Mouse (Mus musculus): ENCODE measurements at regions not wholly inside any gene's neighbourhood (a gene's known extent, or its start where the extent isn't known, plus 50 kb on each side); places are given as distances from the start of the nearest gene placed in this dataset.

DNA sequence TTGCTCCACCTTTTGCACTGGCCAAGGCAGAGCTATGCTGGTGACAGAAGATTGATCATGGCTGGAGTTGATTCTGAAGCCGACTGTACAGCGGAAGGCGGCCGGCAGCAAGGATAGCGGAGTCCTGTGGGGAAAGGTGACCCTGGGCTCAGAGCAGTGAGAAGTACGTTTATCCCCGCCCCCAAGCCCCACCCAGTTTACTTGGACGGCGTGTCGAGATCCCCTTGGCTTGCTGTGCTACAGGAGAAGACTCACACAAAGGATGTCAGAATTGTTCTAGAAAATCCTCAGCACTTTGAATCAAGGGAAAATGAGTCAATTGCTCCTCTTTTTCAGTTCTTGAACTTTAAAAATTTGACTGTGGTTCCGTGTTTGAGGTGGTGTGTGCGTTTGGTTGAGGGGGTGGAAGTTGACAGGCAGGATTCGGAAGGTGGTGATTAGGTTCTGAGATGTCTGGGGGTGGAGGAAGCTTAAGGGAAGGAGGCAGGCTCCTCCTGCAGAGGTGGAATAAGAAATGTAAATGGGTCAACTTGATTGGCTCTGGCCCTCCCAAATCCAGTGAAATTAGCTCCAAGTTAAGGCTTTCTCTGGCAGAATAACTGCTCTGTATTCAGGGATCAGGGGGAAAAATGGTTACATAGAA lies 199.7 kb downstream of the Pten start:
- TF ChIP-seq POLR2A (IDR thresholded peaks at IDR 0.05; ENCODE audit: extremely low read depth, insufficient read depth, low read length) (no peak), CTCF (IDR thresholded peaks at IDR 0.05; ENCODE audit: extremely low read depth, insufficient read depth, low read length) (no peak)
